Mouse (Mus musculus) small intestine, adult 2 months (tissue): ENCODE measurements around the gene Sec24a. TPM values are rescaled to one million over a fixed set of nuclear protein-coding genes. Genes with fewer than 3 reads are reported as not detected.
"Not testable (repeated sequence)": the region's sequence is repeated elsewhere in the genome, so short reads cannot be mapped to it uniquely, and the experiment has no call there.

ENCODE experiments used
- H3K27ac ChIP-seq: fragments of 200-500 bp; 2 replicates; pipeline ENCODE4 v1.5.1; 2012; ENCODE audit warnings: low read depth, low read length, control low read depth, inconsistent platforms; ENCODE audit not compliant: insufficient read depth
- H3K27me3 ChIP-seq: fragments of 200-500 bp; 2 replicates; pipeline ENCODE4 v1.6.1; 2012; ENCODE audit warnings: mild to moderate bottlenecking, moderate library complexity, low read length, inconsistent platforms; ENCODE audit not compliant: control insufficient read depth, insufficient read depth
- H3K36me3 ChIP-seq: fragments of 200-500 bp; 2 replicates; pipeline ENCODE4 v1.6.1; 2012; ENCODE audit warnings: mild to moderate bottlenecking, low read length, control low read depth, inconsistent platforms; ENCODE audit not compliant: control insufficient read depth, insufficient read depth
- H3K4me1 ChIP-seq: fragments of 200-500 bp; 2 replicates; pipeline ENCODE4 v1.6.1; 2012; ENCODE audit warnings: low read length, inconsistent platforms, mixed read lengths; ENCODE audit not compliant: control insufficient read depth, insufficient read depth, insufficient read length
- H3K4me3 ChIP-seq: fragments of 200-500 bp; 2 replicates; pipeline ENCODE4 v1.5.1; 2012; ENCODE audit warnings: low read depth, mild to moderate bottlenecking, control low read depth, inconsistent platforms, low read length, moderate library complexity
- CTCF ChIP-seq: fragments of 200-500 bp; IDR thresholded peaks from 2 replicates; pipeline ENCODE4 v1.5.1; 2012; ENCODE audit warnings: low read depth, mild to moderate bottlenecking, control low read depth, inconsistent platforms, low read length, moderate library complexity, mixed read lengths; ENCODE audit not compliant: insufficient replicate concordance, insufficient read length; ENCODE audit errors: extremely low read depth
- POLR2A ChIP-seq: fragments of 200-500 bp; IDR thresholded peaks from 2 replicates; pipeline ENCODE4 v1.6.1; 2012; ENCODE audit warnings: low read depth, mild to moderate bottlenecking, control low read depth, inconsistent platforms, low read length, moderate library complexity
- WGBS: fragments of 180-500 bp; shearing (Covaris S2); methylation state at CpG from one replicate; pipeline ENCODE4 v1.1.7; 2018; 5-methylcytosine and 5-hydroxymethylcytosine counted together
- polyA plus RNA-seq: library from polyadenylated mRNA; depleted of rRNA; stranded (reverse); fragments of >200 nt; gene quantifications from 2 replicates; pipeline ENCODE4 v1.2.3, GENCODE M21; 2012

The Sec24a gene
- polyA plus RNA-seq, 1 experiment = 56.9 TPM

GRCm38 (mm10) chr11:51800634-51801325 lies 37.3 kb upstream of the Sec24a start:
- no peaks in the 10 kb centered on the region for H3K36me3 ChIP-seq
- WGBS = 24% methylated on average over 8 of the region's 8 CpGs
- no peaks in the 10 kb centered on the region; the same call in 1 of the 2 replicates for H3K4me1 ChIP-seq
- H3K27me3 ChIP-seq = no peaks in the 10 kb centered on the region; the same call in 1 of the 2 replicates
- peak overlapping the region; percentile 41 for H3K27ac ChIP-seq
- TF ChIP-seq POLR2A (no peak), CTCF (no peak)
- H3K4me3 ChIP-seq = peak overlapping the region; percentile 9; the same call in 1 of the 2 replicates

DNA sequence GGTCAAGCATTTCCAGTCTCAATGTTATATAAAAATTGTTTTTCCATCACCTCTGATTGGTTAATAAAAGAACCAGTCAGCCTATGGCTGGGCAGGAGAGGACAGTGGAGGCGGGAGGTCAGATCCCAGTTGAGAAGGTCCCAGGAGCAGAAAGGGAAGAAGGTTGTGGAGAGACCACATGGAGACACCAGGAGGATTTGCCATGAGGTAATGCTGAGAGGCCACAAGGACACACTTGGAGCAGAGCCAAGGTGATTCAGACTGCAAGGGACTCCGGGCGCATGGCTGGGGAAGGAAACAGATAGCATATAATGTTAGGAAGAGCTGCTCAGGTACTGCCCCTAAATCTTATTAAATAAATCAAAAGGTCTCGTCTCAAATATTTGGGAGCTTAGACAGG lies 32.8 kb upstream of the Sec24a start:
- no peak overlapping the region for H3K27ac ChIP-seq
- 41% methylated on average over 4 of the region's 4 CpGs for WGBS

GRCm38 (mm10) chr11:51790662-51791061 lies 27.2 kb upstream of the Sec24a start:
- peaks cover 51% of the 10 kb centered on the region for H3K36me3 ChIP-seq
- TF ChIP-seq CTCF (no peak), POLR2A (no peak)
- 71% methylated on average over 7 of the region's 7 CpGs for whole genome bisulfite sequencing
- no peaks in the 10 kb centered on the region for H3K27me3 ChIP-seq
- H3K27ac ChIP-seq = no peak overlapping the region
- H3K4me1 ChIP-seq = peaks cover 4% of the 10 kb centered on the region; the same call in 1 of the 2 replicates
- H3K4me3 ChIP-seq = no peak overlapping the region

More for the DNA sequence above, 32.8 kb upstream of the Sec24a start:
- no peak for TF ChIP-seq POLR2A
- TF ChIP-seq CTCF = no peak
- Histone ChIP-seq H3K4me1 (no peaks in the 10 kb centered on the region; the same call in 1 of the 2 replicates), H3K36me3 (peaks cover 12% of the 10 kb centered on the region), H3K27me3 (no peaks in the 10 kb centered on the region; the same call in 1 of the 2 replicates), H3K4me3 (no peak overlapping the region)

GRCm38 (mm10) chr11:51789735-51790134 lies 26.3 kb upstream of the Sec24a start:
- WGBS = 92% methylated on average over 4 of the region's 4 CpGs
- not testable (repeated sequence) for H3K27ac ChIP-seq, H3K27me3 ChIP-seq, H3K4me3 ChIP-seq, H3K4me1 ChIP-seq
- peaks cover 54% of the 10 kb centered on the region for H3K36me3 ChIP-seq

- peaks cover 4% of the 10 kb centered on the region; the same call in 1 of the 2 replicates for H3K4me1 ChIP-seq
- no peak overlapping the region for H3K27ac ChIP-seq
- 89% methylated on average over 6 of the region's 6 CpGs for WGBS
- no peaks in the 10 kb centered on the region for H3K27me3 ChIP-seq
- H3K36me3 ChIP-seq = peaks cover 58% of the 10 kb centered on the region
- TF ChIP-seq POLR2A (no peak), CTCF (peak; percentile 69; the same call in 1 of the 2 replicates)
- no peak overlapping the region for H3K4me3 ChIP-seq
Observed at GRCm38 (mm10) chr11:51785926-51786325, 22.5 kb upstream of the Sec24a start.

- Histone ChIP-seq H3K4me1 (no peaks in the 10 kb centered on the region), H3K27me3 (no peaks in the 10 kb centered on the region), H3K36me3 (peaks cover 60% of the 10 kb centered on the region), H3K4me3 (no peak overlapping the region), H3K27ac (no peak overlapping the region)
- TF ChIP-seq POLR2A = no peak
- TF ChIP-seq CTCF = no peak
- WGBS = 92% methylated on average over 6 of the region's 6 CpGs
Observed at GRCm38 (mm10) chr11:51782721-51783120, 19.3 kb upstream of the Sec24a start.

DNA sequence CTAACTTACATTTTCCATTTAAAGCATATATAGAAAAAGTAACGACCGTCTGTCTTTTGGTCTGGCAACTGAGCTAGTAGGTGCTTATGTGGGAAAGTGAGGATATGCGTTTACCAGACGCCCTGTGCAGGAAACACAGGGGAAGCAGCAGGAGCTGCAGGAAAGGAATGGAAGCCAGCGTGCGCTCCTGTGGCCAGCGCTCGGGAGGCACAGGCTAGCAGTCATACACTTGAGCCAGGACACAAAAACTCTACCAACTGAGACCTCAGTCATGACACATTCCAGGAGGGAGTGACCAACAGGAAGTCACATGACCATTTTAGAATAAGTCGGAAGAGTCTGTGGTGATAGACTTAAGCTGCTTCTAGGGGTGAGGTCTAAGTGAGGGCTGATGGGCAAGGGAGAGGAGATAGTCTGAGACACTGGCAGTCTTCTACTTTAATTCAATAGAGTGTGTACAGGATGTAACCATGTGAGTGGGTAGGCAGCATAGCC lies 17.4 kb upstream of the Sec24a start:
- peaks cover 45% of the 10 kb centered on the region for H3K36me3 ChIP-seq
- no peak overlapping the region for H3K27ac ChIP-seq
- H3K4me3 ChIP-seq = no peak overlapping the region
- H3K4me1 ChIP-seq = no peaks in the 10 kb centered on the region
- WGBS = 90% methylated on average over 9 of the region's 9 CpGs
- TF ChIP-seq POLR2A (no peak), CTCF (no peak)
- H3K27me3 ChIP-seq = no peaks in the 10 kb centered on the region
